Mouse (Mus musculus) testis, adult 2 months (tissue): ENCODE measurements around the gene Boc.

Experiments
- CTCF ChIP-seq: fragments of 200-500 bp; IDR thresholded peaks from 2 replicates; pipeline ENCODE4 v1.5.1; 2012; ENCODE audit warnings: low read depth, mild to moderate bottlenecking, inconsistent platforms, low read length, moderate library complexity; ENCODE audit not compliant: control insufficient read depth, insufficient read depth, insufficient replicate concordance
- POLR2A ChIP-seq: fragments of 200-500 bp; IDR thresholded peaks from 2 replicates; pipeline ENCODE4 v1.6.1; 2012; ENCODE audit warnings: low read depth, mild to moderate bottlenecking, inconsistent platforms, low read length, moderate library complexity; ENCODE audit not compliant: control insufficient read depth

GRCm38 (mm10) chr16:44597106-44597806, 38.6 kb upstream of the Boc start:
- no peak for TF ChIP-seq CTCF
- no peak for TF ChIP-seq POLR2A
